Mouse (Mus musculus) frontal cortex, postnatal 14 days (tissue): Measurements from ENCODE around the gene Pard3b.

Experiments
- DNase-seq, 2 experiments: peaks; one replicate each; pipeline ENCODE4 v3.0.0; 2022; ENCODE audit warnings: low spot score in 2 of 2

Pard3b gene

GRCm38 (mm10) chr1:61751008-61751407 lies 112.4 kb downstream of the Pard3b start:
- DNase-seq: no peak

DNA sequence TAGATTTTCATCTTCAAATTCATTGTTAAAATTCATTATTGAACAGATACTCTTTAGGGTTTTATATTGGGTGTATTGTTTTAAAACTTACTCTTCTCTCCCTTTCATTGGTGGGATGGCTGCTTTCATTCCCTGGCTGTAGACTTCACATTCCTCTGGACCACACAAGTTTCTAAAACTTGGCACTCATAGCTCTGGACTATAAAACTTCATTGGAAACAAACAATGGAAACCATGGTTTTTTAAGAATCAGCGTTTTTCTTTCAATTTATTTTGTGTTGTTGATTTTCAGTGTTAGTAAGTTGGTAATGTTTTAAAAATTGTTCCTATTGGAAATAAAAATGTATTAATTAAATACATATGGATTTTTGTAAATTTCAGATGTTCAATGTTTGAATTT lies 118.1 kb downstream of the Pard3b start:
- no peak for DNase-seq

DNA sequence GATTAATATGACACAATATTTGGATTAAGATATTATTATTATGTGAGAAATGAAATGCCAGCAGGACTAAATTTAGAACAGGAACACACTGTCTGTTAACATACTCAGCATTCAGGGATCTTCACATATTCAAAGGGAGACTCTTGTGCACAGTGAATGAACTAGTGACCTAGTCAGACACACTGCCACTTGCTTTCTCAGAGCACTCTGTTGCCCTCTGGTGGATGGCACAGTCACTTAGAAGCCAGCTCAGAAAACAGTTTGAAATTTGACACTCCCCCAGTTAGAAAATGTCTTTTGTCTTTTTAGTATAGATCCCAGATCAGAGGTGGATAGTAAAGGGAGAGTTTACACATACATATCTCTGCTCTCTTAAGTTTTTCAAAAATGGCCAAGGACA lies 132.6 kb downstream of the Pard3b start:
- peak; percentile 22 to 45 for DNase-seq

DNA sequence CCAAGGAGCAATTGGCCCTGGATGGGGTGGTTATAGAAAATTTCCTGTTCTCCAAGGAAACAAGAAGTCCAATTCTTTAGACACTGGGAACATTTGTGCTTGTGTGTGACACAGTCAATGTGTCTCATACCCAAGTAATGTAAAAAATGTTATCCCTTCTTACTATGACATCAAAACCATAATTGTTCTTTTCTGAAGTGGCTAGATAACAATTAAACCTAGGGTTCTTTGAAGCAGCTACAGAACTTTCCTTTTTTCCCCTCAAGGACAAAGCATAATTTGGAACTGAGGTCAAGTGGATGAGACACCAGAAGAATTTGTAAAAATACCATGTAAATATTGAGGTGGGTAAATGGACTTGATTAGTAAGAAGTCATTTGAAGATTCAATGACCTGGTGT lies 140.1 kb downstream of the Pard3b start:
- DNase-seq: no peak

DNA sequence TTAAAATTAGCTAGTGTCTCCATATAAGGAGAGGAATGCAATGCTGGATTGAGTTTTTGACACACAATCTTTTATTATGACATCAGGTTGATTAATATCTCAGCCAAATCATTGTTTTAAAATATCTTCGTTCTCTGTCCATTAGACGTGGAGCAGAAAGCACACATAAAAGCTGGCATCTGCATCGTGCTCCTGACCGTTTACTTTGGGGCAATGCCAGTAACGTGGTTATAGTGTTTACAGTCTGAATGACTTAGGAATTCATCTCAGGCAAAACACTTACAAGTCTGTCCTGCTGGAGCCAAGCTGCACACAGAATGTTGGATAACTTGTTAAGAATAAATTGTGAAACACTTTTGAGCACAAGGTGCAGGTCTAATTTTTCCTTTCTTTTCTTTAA lies 141.3 kb downstream of the Pard3b start:
- DNase-seq: no peak

GRCm38 (mm10) chr1:61796296-61796695 lies 157.7 kb downstream of the Pard3b start:
- DNase-seq: no peak

DNA sequence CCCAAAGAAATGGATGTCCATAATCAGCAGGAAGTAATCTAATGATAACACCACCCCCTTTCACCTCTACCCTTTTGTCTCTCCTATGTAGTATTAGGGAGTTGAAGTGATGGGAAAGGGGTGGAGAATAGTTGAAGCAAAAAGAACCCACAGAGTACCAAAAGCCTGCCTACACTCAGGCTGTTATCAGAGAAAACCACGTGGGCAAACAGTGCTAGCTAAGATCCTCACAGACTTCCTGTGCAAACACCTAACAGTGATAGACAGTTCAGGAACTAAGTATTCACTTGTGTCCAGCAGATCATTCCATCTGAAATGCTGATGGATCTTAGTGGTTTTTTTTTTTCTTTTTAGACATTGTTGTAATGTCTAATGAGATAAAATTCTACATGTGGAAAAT lies 181.6 kb downstream of the Pard3b start:
- DNase-seq: no peak

GRCm38 (mm10) chr1:61825560-61826191 lies 187.1 kb downstream of the Pard3b start:
- no peak for DNase-seq

GRCm38 (mm10) chr1:61837006-61837544 lies 198.5 kb downstream of the Pard3b start:
- no peak for DNase-seq

GRCm38 (mm10) chr1:61846606-61847005 lies 208.0 kb downstream of the Pard3b start:
- no peak for DNase-seq

- no peak for DNase-seq
These were observed 210.5 kb downstream of the Pard3b start for GRCm38 (mm10) chr1:61849029-61849714.

DNA sequence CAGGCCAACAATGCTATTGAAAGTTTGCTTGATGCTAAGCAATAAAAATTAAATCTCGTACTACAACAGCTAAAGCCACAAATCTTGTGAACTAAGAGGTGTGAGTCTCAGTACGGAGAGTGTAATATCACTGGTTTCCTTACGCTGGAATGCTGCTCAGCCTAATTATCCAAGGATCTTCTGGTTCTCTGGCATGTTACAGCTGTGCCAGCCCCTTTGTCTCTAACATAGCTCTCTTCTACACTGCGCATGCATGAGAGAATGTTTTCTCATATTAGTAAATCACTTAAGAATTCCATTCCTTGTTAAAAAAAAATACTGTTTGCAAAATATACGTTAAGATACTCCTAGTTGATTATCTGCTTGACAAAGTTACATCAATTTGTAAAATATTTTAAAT lies 211.8 kb downstream of the Pard3b start:
- DNase-seq: no peak

GRCm38 (mm10) chr1:61851176-61851575 lies 212.6 kb downstream of the Pard3b start:
- DNase-seq: no peak

DNA sequence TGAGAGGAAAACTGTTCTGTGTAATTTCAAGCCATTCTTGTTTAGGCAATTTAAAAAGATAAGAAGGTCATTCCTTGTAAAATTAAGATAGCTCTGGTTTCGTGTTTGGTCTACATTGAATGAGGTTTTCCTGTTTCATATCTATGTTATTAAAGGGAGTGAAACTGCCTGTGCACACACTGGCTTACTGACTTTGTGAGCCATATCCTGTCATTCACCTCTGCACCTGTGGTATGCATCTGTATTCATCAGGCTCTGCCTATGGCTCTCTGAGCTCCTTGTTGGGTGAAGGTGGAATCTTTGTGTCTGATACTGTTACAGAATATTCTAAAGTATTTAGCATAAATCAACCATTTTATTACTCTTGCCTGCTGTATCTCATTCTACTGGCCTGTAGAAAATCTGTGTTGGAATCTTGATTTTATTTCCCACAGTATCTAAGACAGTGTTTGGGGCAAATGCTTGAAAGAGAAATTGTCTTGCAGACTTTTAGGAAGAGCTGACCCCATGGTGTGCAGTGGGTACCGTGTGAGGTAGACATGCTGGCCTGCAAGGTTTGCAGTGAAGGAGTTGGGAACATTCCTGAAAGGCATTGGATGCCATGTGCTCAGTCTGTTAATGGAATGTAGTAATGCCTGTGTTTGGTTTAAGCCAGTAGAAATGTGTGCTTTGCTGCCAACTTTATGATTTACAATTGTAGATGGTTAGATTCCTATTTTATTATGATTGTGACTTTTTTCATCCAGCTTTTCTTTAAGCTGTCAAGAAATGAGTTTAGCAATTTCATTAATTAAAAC lies 228.9 kb downstream of the Pard3b start:
- DNase-seq: no peak

- DNase-seq: no peak
These were observed 236.3 kb downstream of the Pard3b start for GRCm38 (mm10) chr1:61874875-61875274.

DNA sequence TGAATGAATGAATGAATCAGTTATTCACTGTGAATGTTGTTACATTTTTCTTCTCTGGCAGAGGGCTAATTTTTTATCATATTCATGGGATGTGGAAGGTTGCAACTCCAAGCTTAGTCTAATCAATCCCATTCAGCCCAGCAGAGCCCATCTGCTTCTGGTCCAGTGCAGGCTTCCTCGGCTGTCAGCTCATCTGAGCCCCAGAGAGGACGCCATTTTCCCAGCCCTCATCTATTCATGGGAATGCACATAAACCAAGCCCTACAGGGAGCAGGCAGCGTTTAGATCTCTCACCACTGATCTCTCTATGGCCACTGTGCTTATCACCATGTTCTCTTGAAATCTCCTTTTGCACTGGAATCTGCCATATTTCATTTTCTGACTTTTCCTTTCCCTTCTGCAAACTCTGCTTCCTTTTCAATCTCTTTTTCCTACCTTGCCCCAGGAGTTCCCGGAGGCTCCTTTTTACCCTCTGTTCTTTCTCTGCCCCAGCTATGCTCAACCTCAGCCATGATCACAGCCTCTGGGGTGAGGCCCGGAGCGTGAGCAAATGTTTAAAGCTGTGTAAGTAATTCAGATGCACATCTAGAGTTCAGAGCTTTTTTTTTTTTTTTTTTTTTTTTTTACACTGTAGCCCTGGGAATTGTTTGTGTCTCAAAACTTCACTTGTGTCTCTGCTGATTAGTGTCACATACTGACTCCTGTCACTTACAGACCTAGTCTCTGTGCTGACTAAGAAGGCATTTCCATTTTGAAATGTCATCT lies 241.3 kb downstream of the Pard3b start:
- no peak for DNase-seq

- DNase-seq: no peak
These were observed 257.4 kb downstream of the Pard3b start for GRCm38 (mm10) chr1:61896048-61896447.

DNA sequence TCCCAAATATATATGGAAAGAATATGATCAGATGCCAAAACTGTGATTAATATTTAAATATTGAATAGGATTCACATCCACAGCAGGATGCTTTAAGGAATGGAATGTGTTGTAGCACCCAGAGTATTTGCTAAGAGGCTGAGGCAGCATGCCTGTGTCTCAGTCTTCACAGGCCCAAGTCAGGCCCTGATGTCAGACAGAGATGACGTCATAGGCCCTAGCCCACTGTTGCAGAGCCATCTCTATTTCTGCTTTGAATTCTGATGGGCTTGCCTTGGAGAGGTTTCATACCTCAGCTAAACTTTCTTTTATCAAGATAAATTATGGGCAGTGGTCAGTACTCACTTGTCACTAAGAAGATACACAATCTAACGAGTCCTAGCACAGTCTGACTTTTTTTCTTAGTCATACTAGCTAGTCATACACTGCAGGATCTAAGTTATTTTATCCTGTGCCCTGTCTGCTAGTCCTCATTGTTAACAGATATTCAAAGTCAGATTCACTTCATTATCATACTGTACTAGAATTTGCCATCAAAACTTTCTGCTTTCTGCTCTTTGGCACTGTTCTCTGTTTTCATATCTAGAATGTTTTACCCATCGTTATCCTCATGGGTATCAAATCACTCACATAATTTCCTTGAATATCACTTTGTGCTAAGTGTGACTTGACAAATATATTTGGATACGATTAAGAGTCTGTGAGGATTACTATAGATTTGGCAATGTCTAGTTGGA lies 264.8 kb downstream of the Pard3b start:
- DNase-seq: no peak

GRCm38 (mm10) chr1:61904036-61904435 lies 265.4 kb downstream of the Pard3b start:
- no peak for DNase-seq

DNA sequence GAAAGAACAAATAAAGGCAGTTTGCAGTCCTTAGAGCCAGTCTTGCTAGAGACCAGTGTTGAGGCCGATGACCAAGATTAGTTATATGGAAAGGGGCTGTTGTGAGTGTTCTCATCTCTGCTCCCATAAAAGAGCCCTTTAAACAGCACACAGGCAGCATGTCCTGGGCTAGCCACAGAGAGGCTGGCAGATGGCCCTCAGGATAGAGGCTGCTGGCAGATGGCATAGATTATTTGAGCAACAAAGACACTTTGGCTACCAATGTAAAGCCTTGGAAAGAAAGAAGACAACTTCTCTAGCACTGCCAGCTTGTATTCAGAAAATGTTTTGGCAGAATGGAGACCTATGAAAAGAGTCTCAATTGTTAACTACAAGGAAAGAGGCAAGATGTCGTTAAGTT lies 274.3 kb downstream of the Pard3b start:
- no peak for DNase-seq

GRCm38 (mm10) chr1:61924958-61925357 lies 286.3 kb downstream of the Pard3b start:
- DNase-seq: no peak
